Mouse (Mus musculus): ENCODE results near the gene App.

GRCm38 (mm10) chr16:85072624-85073023 is 100.9 kb downstream of the App start:
- TF ChIP-seq CTCF (IDR thresholded peaks at IDR 0.05; ENCODE audit: low read depth) (no peak), EP300 (IDR thresholded peaks at IDR 0.05; ENCODE audit: low read depth) (no peak)
